Mouse (Mus musculus) small intestine, adult 2 months (tissue): ENCODE data around the gene Gdf15.

ENCODE experiments used
- CTCF ChIP-seq: fragments of 200-500 bp; IDR thresholded peaks from 2 replicates; pipeline ENCODE4 v1.5.1; 2012; ENCODE audit warnings: low read depth, mild to moderate bottlenecking, control low read depth, inconsistent platforms, low read length, moderate library complexity, mixed read lengths; ENCODE audit not compliant: insufficient replicate concordance, insufficient read length; ENCODE audit errors: extremely low read depth
- POLR2A ChIP-seq: fragments of 200-500 bp; IDR thresholded peaks from 2 replicates; pipeline ENCODE4 v1.6.1; 2012; ENCODE audit warnings: low read depth, mild to moderate bottlenecking, control low read depth, inconsistent platforms, low read length, moderate library complexity

- TF ChIP-seq CTCF (no peak), POLR2A (no peak)
Observed at GRCm38 (mm10) chr8:70594621-70595564, 37.4 kb downstream of the Gdf15 start.
